Comparison of ENCODE assay signal across 7 mouse cellular contexts in the genomic region with DNA sequence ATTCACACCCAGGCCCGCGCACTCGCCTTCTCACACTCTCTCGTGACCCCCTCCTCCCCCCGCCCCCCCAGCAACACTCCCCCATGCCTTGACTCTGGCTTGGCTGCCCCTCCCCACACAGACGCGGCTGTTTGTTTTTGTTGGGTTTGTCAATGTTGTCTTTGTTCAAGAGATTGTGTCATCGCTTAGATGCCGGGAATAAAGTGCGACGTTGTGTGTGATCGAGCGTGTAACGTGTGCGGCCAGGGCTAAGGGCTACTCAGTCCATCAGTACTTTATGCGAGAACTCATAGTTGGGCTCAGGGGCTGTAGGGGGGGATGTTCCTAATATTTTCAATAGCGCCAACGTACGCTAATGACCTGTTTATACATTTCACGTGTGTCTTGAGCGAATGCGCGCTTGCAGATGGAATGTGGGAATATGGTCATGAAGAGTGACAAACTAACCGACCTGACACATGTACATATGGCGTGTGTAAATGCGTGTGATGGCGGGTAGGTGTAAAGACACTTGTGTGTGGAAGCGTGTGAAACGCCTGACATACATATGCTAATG. TPM values are rescaled to one million over a fixed set of nuclear protein-coding genes. Genes with fewer than 3 reads are reported as not detected.
DNase-seq lines count a peak whose midpoint lies in the region; ATAC-seq and TF ChIP-seq lines count a peak whose summit lies in the region.

No protein-coding gene starts in this region.

- H3K4me2 ChIP-seq in embryonic facial prominence, embryonic 13.5 days = peak overlapping the region; percentile 95

- H3K9me3 ChIP-seq in embryonic facial prominence, embryonic 13.5 days = no peaks in the 10 kb centered on the region

- peaks cover 17% of the 10 kb centered on the region; the same call in 1 of the 2 replicates for H3K4me1 ChIP-seq in spleen, adult 2 months (ENCODE audit: control insufficient read depth, insufficient read depth, insufficient read length)
- H3K4me1 ChIP-seq in embryonic facial prominence, embryonic 13.5 days = peaks cover 55% of the 10 kb centered on the region

- no peak overlapping the region for H3K27ac ChIP-seq in spleen, adult 2 months (ENCODE audit: insufficient read depth, low read length)
- H3K27ac ChIP-seq in embryonic facial prominence, embryonic 13.5 days = peak overlapping the region; percentile 79

- peak overlapping the region; percentile 57; the same call in 1 of the 2 replicates for H3K4me3 ChIP-seq in spleen, adult 2 months (ENCODE audit: extremely low read depth, insufficient read depth, insufficient read length)
- peak overlapping the region; percentile 53 for H3K4me3 ChIP-seq in embryonic facial prominence, embryonic 13.5 days

- no peak for TF ChIP-seq POLR2A in spleen, adult 2 months (IDR thresholded peaks at IDR 0.05; ENCODE audit: low read depth, low read length)

- 2% methylated on average over 29 of the region's 29 CpGs for WGBS in spleen, adult 2 months
- WGBS in embryonic facial prominence, embryonic 13.5 days = under 1% methylated on average over 28 of the region's 29 CpGs

- ATAC-seq in embryonic facial prominence, embryonic 13.5 days (ENCODE audit: insufficient number of reproducible peaks, insufficient read depth, low FRiP score, low TSS enrichment, low read depth) = peak; percentile 13
- ATAC-seq in megakaryocyte-erythroid progenitor cell, adult 5-6 weeks (replicated peaks; ENCODE audit: low FRiP score, low TSS enrichment, poor library complexity, severe bottlenecking) = no peak

- DNase-seq in spleen, adult 2 months (ENCODE audit: low read depth in 1 of 2, low spot score in 2 of 2) = no peak
- DNase-seq in spleen, adult 12 weeks (ENCODE audit: low spot score) = no peak
- DNase-seq in induced T-regulatory cell, adult 2 months (ENCODE audit: low read depth) = peak; percentile 47
- peak; percentile 73 to 84 for DNase-seq in lung, adult 18-20 months
- peak; percentile 86 for DNase-seq in retina, postnatal 1 day

- TF ChIP-seq CTCF in spleen, adult 2 months (IDR thresholded peaks at IDR 0.05; ENCODE audit: extremely low read depth, insufficient read depth, insufficient read length, insufficient replicate concordance) = no peak

- no peaks in the 10 kb centered on the region for H3K36me3 ChIP-seq in spleen, adult 2 months (ENCODE audit: control insufficient read depth, insufficient read depth, low read length)
- H3K36me3 ChIP-seq in embryonic facial prominence, embryonic 13.5 days = peaks cover 11% of the 10 kb centered on the region

- peak overlapping the region; percentile 76 for H3K9ac ChIP-seq in embryonic facial prominence, embryonic 13.5 days

- peaks cover 11% of the 10 kb centered on the region; the same call in 1 of the 2 replicates for H3K27me3 ChIP-seq in spleen, adult 2 months (ENCODE audit: control insufficient read depth, insufficient read depth, low read length)
- peaks cover 19% of the 10 kb centered on the region for H3K27me3 ChIP-seq in embryonic facial prominence, embryonic 13.5 days

RNA-seq across cellular contexts. Expression of gene Efna1, which starts 0.8 kb away (rescaled TPM):
- 5.3 and 5.9 TPM in 2 replicates for polyA plus RNA-seq in spleen, adult 2 months (2012; rRNA removed)
- polyA plus RNA-seq in embryonic facial prominence, embryonic 13.5 days (2015; fragmentation: Nextera tagmentation; extraction: Ambion mirVana) = 40.7 and 43.1 TPM in 2 replicates
- total RNA-seq in megakaryocyte-erythroid progenitor cell, adult 5-6 weeks (2014; fragmentation: Nextera tagmentation) = not detected in 2 replicates
- total RNA-seq in megakaryocyte-erythroid progenitor cell, adult 5-6 weeks (2017) = not detected in 2 replicates

RNA-seq across cellular contexts. Expression of gene Slc50a1, which starts 9.8 kb away (rescaled TPM):
- polyA plus RNA-seq in spleen, adult 2 months (2012; rRNA removed) = 207 and 266 TPM in 2 replicates
- 67.4 and 68.6 TPM in 2 replicates for polyA plus RNA-seq in embryonic facial prominence, embryonic 13.5 days (2015; fragmentation: Nextera tagmentation; extraction: Ambion mirVana)
- 35.4 and 66.5 TPM in 2 replicates for total RNA-seq in megakaryocyte-erythroid progenitor cell, adult 5-6 weeks (2014; fragmentation: Nextera tagmentation)
- 31.4 and 50.3 TPM in 2 replicates for total RNA-seq in megakaryocyte-erythroid progenitor cell, adult 5-6 weeks (2017)

RNA-seq across cellular contexts. Expression of gene Dpm3, which starts 21.0 kb away (rescaled TPM):
- polyA plus RNA-seq in spleen, adult 2 months (2012; rRNA removed) = 231 and 419 TPM in 2 replicates
- 120 and 147 TPM in 2 replicates for polyA plus RNA-seq in embryonic facial prominence, embryonic 13.5 days (2015; fragmentation: Nextera tagmentation; extraction: Ambion mirVana)
- total RNA-seq in megakaryocyte-erythroid progenitor cell, adult 5-6 weeks (2014; fragmentation: Nextera tagmentation) = 44.2 and 75.7 TPM in 2 replicates
- total RNA-seq in megakaryocyte-erythroid progenitor cell, adult 5-6 weeks (2017) = 30.1 and 90.9 TPM in 2 replicates

RNA-seq across cellular contexts. Expression of gene Trim46, which starts 34.0 kb away (rescaled TPM):
- 3.6 and 5.4 TPM in 2 replicates for polyA plus RNA-seq in spleen, adult 2 months (2012; rRNA removed)
- polyA plus RNA-seq in embryonic facial prominence, embryonic 13.5 days (2015; fragmentation: Nextera tagmentation; extraction: Ambion mirVana) = 7.0 and 9.7 TPM in 2 replicates
- not detected in 2 replicates for total RNA-seq in megakaryocyte-erythroid progenitor cell, adult 5-6 weeks (2014; fragmentation: Nextera tagmentation)
- not detected in 2 replicates for total RNA-seq in megakaryocyte-erythroid progenitor cell, adult 5-6 weeks (2017)

RNA-seq across cellular contexts. Expression of gene Krtcap2, which starts 34.4 kb away (rescaled TPM):
- 93.5 and 129 TPM in 2 replicates for polyA plus RNA-seq in spleen, adult 2 months (2012; rRNA removed)
- polyA plus RNA-seq in embryonic facial prominence, embryonic 13.5 days (2015; fragmentation: Nextera tagmentation; extraction: Ambion mirVana) = 300 and 361 TPM in 2 replicates
- 127 and 147 TPM in 2 replicates for total RNA-seq in megakaryocyte-erythroid progenitor cell, adult 5-6 weeks (2014; fragmentation: Nextera tagmentation)
- 119 and 124 TPM in 2 replicates for total RNA-seq in megakaryocyte-erythroid progenitor cell, adult 5-6 weeks (2017)

Comparison
In these comparisons a context has a peak if more than half of its experiments do, and no peak if none do; other contexts are left out.
1. DNase-seq: peak in induced T-regulatory cell, adult 2 months (single experiment), lung, adult 18-20 months (2 of 2) and retina, postnatal 1 day (single experiment); none in spleen, adult 2 months (0 of 2) and spleen, adult 12 weeks (single experiment).